Mouse (Mus musculus): Measurements from ENCODE around the gene Fancd2os. TPM values are rescaled to one million over a fixed set of nuclear protein-coding genes. Genes with fewer than 3 reads are reported as not detected.

Fancd2os gene
- total RNA-seq, 2 experiments from 2014 or later, result not detected

DNA sequence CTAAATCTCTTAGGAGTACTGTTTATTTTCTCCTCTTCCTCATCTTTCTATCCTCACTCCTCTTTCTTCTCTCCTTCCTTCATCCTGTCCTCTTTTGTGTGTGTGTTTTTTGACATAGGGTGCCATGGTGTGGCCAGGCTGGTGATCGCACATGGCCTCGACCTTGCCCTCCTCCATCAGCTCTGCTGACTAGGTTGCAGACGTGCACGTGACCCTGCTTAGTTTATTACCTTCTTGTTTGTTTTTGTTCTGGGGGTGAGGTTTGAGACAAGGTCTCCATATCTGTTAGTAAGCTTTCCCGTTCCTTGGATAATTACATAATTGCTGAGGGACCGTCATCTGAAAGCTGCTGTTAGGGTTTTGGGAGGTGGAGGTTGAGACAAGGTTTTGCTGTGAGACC is 8.4 kb upstream of the Fancd2os start:
- DNase-seq (ENCODE audit: low spot score in 2 of 2), result peak in 1 of 2 experiments; percentile 33

DNA sequence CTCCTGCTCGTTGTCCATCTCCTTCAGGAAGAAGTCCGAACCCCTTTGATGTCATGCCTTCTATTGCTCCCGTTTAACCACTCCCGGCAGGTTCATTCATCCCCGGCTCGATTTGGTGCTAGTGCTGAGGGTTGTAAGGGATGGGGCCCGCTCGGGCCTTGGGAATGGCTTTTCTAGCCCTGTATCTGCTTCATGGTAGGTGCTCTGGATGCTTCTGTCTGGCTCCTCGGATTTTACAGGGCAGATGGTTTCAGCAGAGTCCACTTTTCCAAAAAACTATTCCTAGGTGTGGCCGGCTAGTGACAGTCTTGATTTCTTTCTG is 4.7 kb upstream of the Fancd2os start:
- DNase-seq (ENCODE audit: low spot score in 2 of 2), result no peak

GRCm38 (mm10) chr6:113604432-113605223 is 4.1 kb upstream of the Fancd2os start, which contains the start of gene Brk1:
Brk1 (plus strand) TSS chr6:113604772.
- DNase-seq (ENCODE audit: low spot score in 2 of 2), result peak; percentile 86 to 89

GRCm38 (mm10) chr6:113603993-113604392 is 3.5 kb upstream of the Fancd2os start:
- DNase-seq (ENCODE audit: low spot score in 2 of 2), result no peak

GRCm38 (mm10) chr6:113602821-113603220 is 2.3 kb upstream of the Fancd2os start:
- no peak for DNase-seq (ENCODE audit: low spot score in 2 of 2)

DNA sequence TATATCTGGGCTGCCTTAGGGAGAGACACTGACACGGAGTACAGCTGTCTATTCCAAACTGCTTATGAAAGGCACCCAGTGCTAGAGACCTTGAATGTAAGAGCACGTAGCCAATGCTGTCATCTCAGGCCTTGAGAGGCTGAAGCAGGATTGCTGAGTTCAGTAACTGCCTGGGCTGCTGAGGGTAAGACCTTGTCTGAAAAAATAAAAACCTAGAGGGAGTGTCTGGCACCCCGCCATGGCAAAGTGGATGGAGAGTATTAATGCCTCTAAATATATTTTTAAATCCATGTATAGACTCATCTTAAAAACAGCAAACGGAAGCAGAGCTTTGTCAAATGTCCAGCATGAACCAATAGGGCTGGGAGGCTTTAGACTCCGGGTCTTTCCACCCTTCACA is 682 bp downstream of the Fancd2os start:
- peak; percentile 55 to 61 for DNase-seq (ENCODE audit: low spot score in 2 of 2)

GRCm38 (mm10) chr6:113597945-113598344 is 2.6 kb downstream of the Fancd2os start:
- no peak for DNase-seq (ENCODE audit: low spot score in 2 of 2)

DNA sequence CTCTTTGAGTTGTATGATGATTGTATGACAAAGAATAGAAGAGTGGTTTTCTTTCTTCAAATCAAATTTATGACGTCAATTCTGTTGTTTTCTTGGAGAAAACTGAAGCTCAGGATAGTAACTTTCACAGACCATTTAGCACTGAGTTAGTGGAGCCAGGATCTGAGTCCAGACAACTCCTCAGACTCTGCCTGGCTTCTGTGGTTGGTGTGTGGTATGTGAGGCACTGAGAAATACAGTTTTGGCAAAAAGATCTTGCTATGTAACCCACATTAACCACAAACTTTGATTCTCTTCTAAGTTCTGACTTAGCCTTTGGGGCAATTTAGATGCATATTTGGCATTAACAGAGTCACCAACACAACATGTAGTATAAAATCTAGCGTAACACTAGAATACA is 7.9 kb downstream of the Fancd2os start:
- DNase-seq (ENCODE audit: low spot score in 2 of 2), result no peak

DNA sequence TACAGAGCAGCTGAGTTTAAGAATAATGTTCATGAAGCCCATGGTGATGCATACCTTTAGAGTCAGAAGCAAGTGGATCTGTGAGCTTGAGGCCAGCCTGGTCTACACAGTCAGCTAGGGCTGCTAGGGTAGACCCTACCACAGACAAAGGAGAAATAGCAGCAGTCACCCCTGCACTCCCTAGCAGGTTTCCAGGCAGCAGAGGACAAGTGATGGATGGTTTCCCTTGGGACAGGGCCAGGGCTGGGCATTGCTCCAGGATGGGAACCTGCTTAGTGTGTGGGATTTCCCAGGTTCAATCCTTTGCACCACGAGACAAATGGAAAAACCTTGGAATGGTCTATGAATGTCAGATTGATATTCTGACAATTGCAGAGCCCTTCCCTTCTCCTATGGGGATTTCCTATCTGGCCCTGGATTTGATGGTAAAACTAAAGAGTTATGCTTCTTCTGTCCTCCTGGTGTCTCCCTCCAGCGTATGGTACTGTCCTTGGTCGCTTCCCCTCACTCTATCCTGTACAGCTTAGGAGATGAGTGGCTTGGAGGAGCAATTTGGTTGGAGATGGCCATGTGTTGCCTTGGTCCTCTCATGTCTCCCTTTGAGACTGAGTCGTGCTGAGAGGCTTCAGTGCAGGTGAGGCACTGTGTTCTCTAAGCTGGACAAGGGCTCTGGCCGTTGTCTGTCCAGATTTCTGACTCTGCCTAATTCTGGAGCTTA is 13.9 kb downstream of the Fancd2os start:
- peak; percentile 43 to 61 for DNase-seq (ENCODE audit: low spot score in 2 of 2)

DNA sequence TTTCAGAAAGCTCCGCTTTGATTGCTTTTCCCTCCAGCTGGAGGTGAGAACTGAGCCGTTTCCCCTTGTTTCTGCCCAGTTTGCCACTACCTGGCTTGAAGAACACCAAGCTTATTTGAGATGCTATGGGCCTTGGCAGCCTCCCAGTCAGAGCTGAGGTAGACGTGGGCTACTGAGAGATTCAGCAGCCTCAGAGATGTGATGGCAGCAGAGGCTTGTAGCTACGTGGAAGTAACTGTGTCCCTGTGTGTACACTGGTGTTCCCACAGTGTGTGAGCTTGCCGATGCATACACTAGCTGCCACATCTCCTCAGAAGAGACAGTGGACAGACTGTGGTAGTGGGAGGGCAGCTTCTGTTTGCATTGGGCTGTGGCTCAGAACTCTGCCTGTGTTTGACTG is 15.4 kb downstream of the Fancd2os start:
- no peak for DNase-seq (ENCODE audit: low spot score in 2 of 2)

GRCm38 (mm10) chr6:113583023-113583422 is 17.5 kb downstream of the Fancd2os start:
- no peak for DNase-seq (ENCODE audit: low spot score in 2 of 2)

GRCm38 (mm10) chr6:113579306-113579705 is 21.2 kb downstream of the Fancd2os start:
- no peak for DNase-seq (ENCODE audit: low spot score in 2 of 2)

DNA sequence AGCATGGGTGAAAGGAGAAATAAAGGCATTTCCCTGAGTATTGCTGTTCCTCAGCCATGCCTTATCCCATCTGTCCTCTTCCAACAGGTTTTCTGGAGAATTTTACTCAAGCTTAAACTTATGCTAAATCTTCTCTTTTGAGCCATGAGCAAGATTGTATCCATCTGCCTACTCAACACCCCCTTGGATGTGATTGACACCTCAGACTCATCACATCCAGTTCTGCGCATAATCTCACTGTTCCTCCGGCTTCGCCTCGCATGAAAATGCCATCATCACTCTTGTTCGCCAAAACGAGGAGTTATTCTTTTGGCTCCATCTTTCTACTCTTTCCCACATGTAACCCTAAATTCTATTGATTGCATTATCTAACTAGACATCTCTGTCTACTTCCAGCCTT is 24.5 kb downstream of the Fancd2os start:
- no peak for DNase-seq (ENCODE audit: low spot score in 2 of 2)

DNA sequence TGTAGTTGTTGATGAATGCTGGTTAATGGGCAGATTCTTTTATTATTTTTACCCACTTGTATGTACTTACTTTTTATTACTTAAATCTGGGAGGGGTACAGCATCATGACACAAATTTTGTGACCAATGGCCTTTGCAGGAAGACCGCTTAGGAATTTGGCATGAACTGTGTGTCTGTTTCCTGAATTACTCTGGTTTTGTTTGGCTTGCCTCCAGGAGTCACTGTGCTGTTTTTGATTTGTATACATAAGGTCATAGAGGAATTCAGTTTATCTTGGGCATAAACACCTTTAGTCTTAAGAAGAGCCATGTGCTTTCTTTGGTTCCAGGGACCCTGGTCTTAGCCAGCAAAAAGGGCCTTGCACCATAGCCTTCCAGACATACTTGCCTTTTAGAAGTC is 36.0 kb downstream of the Fancd2os start:
- no peak for DNase-seq (ENCODE audit: low spot score in 2 of 2)

GRCm38 (mm10) chr6:113559736-113560135 is 40.8 kb downstream of the Fancd2os start:
- no peak for DNase-seq (ENCODE audit: low spot score in 2 of 2)

Other genes starting within 250 kb of the Fancd2os start
- gene Tada3, start 222.8 kb downstream of the Fancd2os start, total RNA-seq (2021), result 10 to 100 TPM; 31.9 to 36.1 TPM
- 100 to 1,000 TPM; 184 to 190 TPM for gene Arpc4, start 222.6 kb downstream of the Fancd2os start, total RNA-seq (2021)
- gene Ttll3, start 211.5 kb downstream of the Fancd2os start, total RNA-seq (2021), result 1 to 10 TPM; 3.0 to 4.0 TPM
- 1 to 10 TPM; 6.3 to 8.5 TPM for gene Rpusd3, start 181.4 kb downstream of the Fancd2os start, total RNA-seq (2021)
- 100 to 1,000 TPM; 321 to 750 TPM for gene Cidec, start 165.0 kb downstream of the Fancd2os start, total RNA-seq (2021)
- gene Jagn1, start 158.1 kb downstream of the Fancd2os start, total RNA-seq (2021), result 10 to 100 TPM; 47.2 to 49.7 TPM
- gene Il17re, start 142.2 kb downstream of the Fancd2os start, total RNA-seq (2021), result 1 to 10 TPM in 1 of 2 experiments, under 1 TPM in 1; 0.83 to 2.6 TPM
- gene Il17rc, start 129.3 kb downstream of the Fancd2os start, total RNA-seq (2021), result 10 to 100 TPM; 19.9 to 26.9 TPM
- 10 to 100 TPM; 53.7 to 55.8 TPM for gene Creld1, start 117.4 kb downstream of the Fancd2os start, total RNA-seq (2021)
- under 1 TPM in 1 of 2 experiments, not detected in 1; 0.32 TPM for gene Prrt3, start 98.8 kb downstream of the Fancd2os start, total RNA-seq (2021)
- 100 to 1,000 TPM in 1 of 2 experiments, 10 to 100 TPM in 1; 89.8 to 107 TPM for gene Emc3, start 69.1 kb downstream of the Fancd2os start, total RNA-seq (2021)
- under 1 TPM; 0.19 to 0.43 TPM for gene Fancd2, start 69.0 kb downstream of the Fancd2os start, total RNA-seq (2021)
- 100 to 1,000 TPM; 150 to 205 TPM for gene Brk1, start 4.1 kb upstream of the Fancd2os start, total RNA-seq (2021)
- gene Vhl, start 23.2 kb upstream of the Fancd2os start, total RNA-seq (2021), result 10 to 100 TPM; 20.9 to 21.4 TPM
- 10 to 100 TPM; 17.1 to 51.5 TPM for gene Irak2, start 37.8 kb upstream of the Fancd2os start, total RNA-seq (2021)
- gene Tatdn2, start 96.3 kb upstream of the Fancd2os start, total RNA-seq (2021), result 10 to 100 TPM; 50.4 to 63.2 TPM
- gene Ghrl, start 119.2 kb upstream of the Fancd2os start, total RNA-seq (2021), result not detected
- gene Sec13, start 140.0 kb upstream of the Fancd2os start, total RNA-seq (2021), result 100 to 1,000 TPM; 111 to 113 TPM

Measured in adrenal gland, adult 18-20 months (tissue).